Mouse (Mus musculus) liver, postnatal 0 days (tissue): Measurements from ENCODE around the gene Plcb4.

Experiments
- CTCF ChIP-seq: sonication (generic); IDR thresholded peaks from 2 replicates; pipeline ENCODE4 v1.5.1; 2016; ENCODE audit warnings: antibody characterized with exemption, low read depth
- EP300 ChIP-seq: IDR thresholded peaks from 2 replicates; pipeline ENCODE4 v1.6.1; 2016; ENCODE audit warnings: antibody characterized with exemption, low read depth, mild to moderate bottlenecking

DNA sequence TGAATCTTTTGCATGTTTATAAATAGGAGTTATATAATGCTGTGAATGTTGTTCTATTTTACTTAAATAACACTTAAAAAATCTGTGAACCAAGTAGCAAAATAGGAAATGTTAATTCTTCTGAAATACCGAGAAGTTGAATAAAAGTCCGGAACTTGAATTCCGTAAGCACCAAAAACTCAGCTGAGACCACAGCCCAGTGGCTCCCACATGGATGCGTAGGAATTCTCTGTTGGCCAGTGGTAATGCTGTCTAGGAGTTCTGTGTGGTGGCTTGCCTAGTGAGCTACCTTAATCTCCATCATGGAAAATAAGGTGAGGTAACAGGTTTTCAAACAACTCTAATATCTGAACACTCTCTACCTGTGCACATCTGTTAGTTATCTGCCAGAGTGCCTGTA, 312.1 kb downstream of the Plcb4 start:
- TF ChIP-seq EP300 = no peak
- no peak for TF ChIP-seq CTCF
